Mouse (Mus musculus) midbrain, embryonic 14.5 days (tissue): ENCODE results near the gene Pard6a. TPM values are rescaled to one million over a fixed set of nuclear protein-coding genes. Genes with fewer than 3 reads are reported as not detected.
A peak's percentile ranks its signal among the peaks of the same experiment; 100 is the strongest.

ENCODE experiments used
- ATAC-seq: fragments of 200-750 bp; cut with Nextera tagmentation; 2 replicates; pipeline ENCODE4 v1.8.0; 2017; ENCODE audit warnings: moderate number of reproducible peaks, moderate library complexity; ENCODE audit not compliant: low FRiP score, low TSS enrichment
- DNase-seq: peaks from one replicate; pipeline ENCODE4 v3.0.0-alpha.2; 2015
- H3K27ac ChIP-seq: fragments of 300-500 bp; sonication (generic); replicated peaks from 2 replicates; pipeline ENCODE4 v1.5.1; 2014; ENCODE audit warnings: mild to moderate bottlenecking, low read depth, low read length, moderate library complexity
- H3K27me3 ChIP-seq: fragments of 300-500 bp; sonication (generic); 2 replicates; pipeline ENCODE4 v1.6.1; 2014; ENCODE audit warnings: low read length, control low read depth, mixed read lengths; ENCODE audit not compliant: control insufficient read depth, insufficient read depth
- H3K36me3 ChIP-seq: fragments of 300-500 bp; sonication (generic); 2 replicates; pipeline ENCODE4 v1.6.1; 2014; ENCODE audit warnings: low read length, control low read depth; ENCODE audit not compliant: control insufficient read depth, insufficient read depth
- H3K4me1 ChIP-seq: fragments of 300-500 bp; sonication (generic); 2 replicates; pipeline ENCODE4 v1.6.1; 2014; ENCODE audit warnings: mild to moderate bottlenecking, antibody characterized with exemption, low read length, control low read depth; ENCODE audit not compliant: control insufficient read depth, insufficient read depth
- H3K4me2 ChIP-seq: fragments of 300-500 bp; sonication (generic); 2 replicates; pipeline ENCODE4 v1.6.1; 2014; ENCODE audit warnings: mild to moderate bottlenecking, low read length, moderate library complexity
- H3K4me3 ChIP-seq: fragments of 300-500 bp; sonication (generic); replicated peaks from 2 replicates; pipeline ENCODE4 v1.5.1; 2014; ENCODE audit warnings: low read depth, low read length
- H3K9ac ChIP-seq: fragments of 300-500 bp; sonication (generic); replicated peaks from 2 replicates; pipeline ENCODE4 v1.6.1; 2014; ENCODE audit warnings: mild to moderate bottlenecking, low read length, moderate library complexity
- H3K9me3 ChIP-seq: fragments of 300-500 bp; sonication (generic); 2 replicates; pipeline ENCODE4 v1.6.1; 2016; ENCODE audit warnings: low read length, control low read depth, mixed read lengths; ENCODE audit not compliant: control insufficient read depth
- WGBS: fragments of 180-500 bp; shearing (Covaris S2); extraction: QIAGEN DNeasy Blood & Tissue Kit; methylation state at CpG from one replicate; pipeline ENCODE4 v1.1.7; 2014; 5-methylcytosine and 5-hydroxymethylcytosine counted together
- polyA plus RNA-seq: library from polyadenylated mRNA; unstranded; fragments of >200 nt; fragmentation: Nextera tagmentation; extraction: Ambion mirVana; gene quantifications from 2 replicates; pipeline ENCODE4 v1.2.1, GENCODE M21; 2014

Gene Pard6a
- polyA plus RNA-seq, 1 experiment from 2014 or later: 51.2 TPM

- H3K9ac ChIP-seq: no peak overlapping the region
- peaks cover 13% of the 10 kb centered on the region for H3K36me3 ChIP-seq
- DNase-seq (no peak), ATAC-seq (no peak)
- no peaks in the 10 kb centered on the region for H3K9me3 ChIP-seq
- no peaks in the 10 kb centered on the region for H3K27me3 ChIP-seq
- H3K4me3 ChIP-seq: no peak overlapping the region
- no peaks in the 10 kb centered on the region for H3K4me1 ChIP-seq
- no peak overlapping the region for H3K27ac ChIP-seq
- H3K4me2 ChIP-seq: no peak overlapping the region
- WGBS: 65% methylated on average over 14 of the region's 14 CpGs
Measured at GRCm38 (mm10) chr8:105688242-105688752, 12.7 kb upstream of the Pard6a start.

DNA sequence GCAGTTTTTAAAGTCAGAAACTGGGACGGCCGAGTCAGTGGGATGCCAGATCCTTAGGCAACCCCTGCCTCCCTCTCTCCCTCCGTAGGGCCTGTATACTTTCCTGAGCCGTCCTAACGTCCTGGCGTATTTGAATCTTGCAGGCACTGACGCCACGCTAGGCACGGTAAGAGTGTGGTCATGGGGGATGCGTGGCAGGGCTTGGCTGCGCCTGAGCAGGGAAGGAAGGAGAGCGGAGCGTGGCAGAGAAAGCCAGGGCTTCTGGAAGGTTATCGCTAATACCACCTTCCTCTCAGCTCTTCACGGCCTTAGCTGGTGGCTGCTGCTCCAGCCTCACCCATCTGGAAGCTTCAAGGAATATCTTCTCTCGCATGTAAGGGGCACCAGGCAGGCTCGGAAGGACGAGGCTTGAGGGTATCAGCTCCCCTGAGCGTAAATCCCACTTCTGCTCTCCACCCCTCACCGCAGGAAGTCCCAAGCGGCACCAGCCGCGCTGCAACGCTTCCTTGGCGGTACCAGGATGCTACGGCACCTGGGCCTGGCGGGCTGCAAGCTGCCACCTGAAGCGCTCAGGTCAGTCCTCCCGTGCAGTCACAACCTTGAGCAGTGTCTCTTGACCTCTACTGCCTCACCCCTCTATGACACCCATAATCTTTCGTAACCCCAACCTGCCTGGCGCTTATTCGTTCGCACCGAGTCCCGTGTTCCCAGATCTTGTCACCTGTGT, 11.5 kb upstream of the Pard6a start:
- no peak overlapping the region for H3K9ac ChIP-seq
- peaks cover 2% of the 10 kb centered on the region; the same call in 1 of the 2 replicates for H3K36me3 ChIP-seq
- H3K4me3 ChIP-seq: no peak overlapping the region
- H3K27me3 ChIP-seq: no peaks in the 10 kb centered on the region
- no peak overlapping the region for H3K27ac ChIP-seq
- H3K4me2 ChIP-seq: no peak overlapping the region
- no peaks in the 10 kb centered on the region for H3K4me1 ChIP-seq
- no peak for ATAC-seq
- 56% methylated on average over 35 of the region's 35 CpGs for WGBS
- H3K9me3 ChIP-seq: no peaks in the 10 kb centered on the region
- DNase-seq: no peak

GRCm38 (mm10) chr8:105689983-105690360, 11.0 kb upstream of the Pard6a start:
- H3K9ac ChIP-seq: no peak overlapping the region
- H3K36me3 ChIP-seq: no peaks in the 10 kb centered on the region
- no peaks in the 10 kb centered on the region for H3K27me3 ChIP-seq
- no peak overlapping the region for H3K27ac ChIP-seq
- ATAC-seq (no peak), DNase-seq (no peak)
- H3K9me3 ChIP-seq: no peaks in the 10 kb centered on the region
- H3K4me2 ChIP-seq: no peak overlapping the region
- no peak overlapping the region for H3K4me3 ChIP-seq
- 89% methylated on average over 9 of the region's 9 CpGs for WGBS
- H3K4me1 ChIP-seq: peaks cover 3% of the 10 kb centered on the region

DNA sequence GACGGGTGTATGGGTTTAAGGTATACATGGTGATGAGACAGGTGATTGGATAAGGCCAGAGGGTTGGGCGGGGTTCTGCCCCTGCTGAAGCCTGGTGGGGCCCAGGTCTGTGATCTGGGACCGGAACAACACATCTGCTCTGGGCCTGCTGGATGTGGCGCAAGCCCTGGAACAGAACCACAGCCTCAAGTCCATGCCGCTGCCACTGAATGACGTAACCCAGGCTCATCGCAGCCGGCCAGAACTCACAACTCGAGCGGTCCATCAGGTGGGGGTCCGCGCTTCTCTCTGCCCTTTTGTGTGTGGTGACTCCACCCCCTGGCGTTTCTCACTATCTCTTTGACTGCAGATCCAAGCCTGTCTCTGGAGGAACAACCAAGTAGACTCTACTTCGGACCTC, 10.0 kb upstream of the Pard6a start:
- peaks cover 5% of the 10 kb centered on the region; the same call in 1 of the 2 replicates for H3K36me3 ChIP-seq
- H3K27me3 ChIP-seq: no peaks in the 10 kb centered on the region
- H3K4me1 ChIP-seq: peaks cover 10% of the 10 kb centered on the region
- no peaks in the 10 kb centered on the region for H3K9me3 ChIP-seq
- no peak overlapping the region for H3K4me3 ChIP-seq
- 87% methylated on average over 14 of the region's 14 CpGs for WGBS
- H3K9ac ChIP-seq: no peak overlapping the region
- DNase-seq (no peak), ATAC-seq (no peak)
- H3K27ac ChIP-seq: no peak overlapping the region
- H3K4me2 ChIP-seq: no peak overlapping the region

DNA sequence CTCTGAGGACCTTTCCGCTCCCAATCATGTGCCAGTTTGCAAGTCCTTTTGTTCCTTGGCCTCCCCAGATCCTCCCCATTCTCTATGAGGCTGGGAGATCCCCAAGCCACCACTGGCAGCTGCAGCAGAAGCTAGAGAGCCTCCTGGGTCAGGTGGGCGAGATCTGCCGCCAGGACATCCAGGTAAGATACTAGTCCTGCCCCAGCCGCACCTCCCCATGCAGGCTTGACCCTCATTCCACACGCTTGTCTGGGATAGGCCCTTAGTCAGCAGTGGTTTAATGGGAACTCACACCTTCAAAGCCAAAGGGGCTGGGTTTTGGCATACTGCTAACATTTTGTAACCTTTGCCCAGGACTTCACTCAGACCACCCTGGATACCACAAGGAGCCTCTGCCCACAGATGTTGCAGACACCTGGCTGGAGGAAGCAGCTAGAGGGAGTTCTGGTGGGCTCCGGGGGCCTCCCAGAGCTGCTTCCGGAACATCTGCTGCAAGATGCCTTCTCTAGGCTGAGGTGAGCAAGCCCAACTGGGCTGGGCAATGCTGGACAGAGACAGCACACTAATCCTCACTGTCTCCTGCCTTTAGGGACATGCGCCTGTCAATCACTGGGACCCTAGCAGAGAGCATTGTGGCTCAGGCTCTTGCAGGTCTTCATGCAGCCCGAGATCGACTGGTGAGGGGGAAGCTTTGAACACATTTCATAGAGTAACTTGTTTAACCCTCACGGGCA, 8.3 kb upstream of the Pard6a start:
- Histone ChIP-seq H3K9me3 (no peaks in the 10 kb centered on the region), H3K27ac (no peak overlapping the region), H3K27me3 (no peaks in the 10 kb centered on the region), H3K4me3 (no peak overlapping the region), H3K4me1 (peaks cover 10% of the 10 kb centered on the region), H3K9ac (no peak overlapping the region), H3K4me2 (no peak overlapping the region), H3K36me3 (peaks cover 19% of the 10 kb centered on the region)
- WGBS: 96% methylated on average over 11 of the region's 11 CpGs
- ATAC-seq (no peak), DNase-seq (no peak)

DNA sequence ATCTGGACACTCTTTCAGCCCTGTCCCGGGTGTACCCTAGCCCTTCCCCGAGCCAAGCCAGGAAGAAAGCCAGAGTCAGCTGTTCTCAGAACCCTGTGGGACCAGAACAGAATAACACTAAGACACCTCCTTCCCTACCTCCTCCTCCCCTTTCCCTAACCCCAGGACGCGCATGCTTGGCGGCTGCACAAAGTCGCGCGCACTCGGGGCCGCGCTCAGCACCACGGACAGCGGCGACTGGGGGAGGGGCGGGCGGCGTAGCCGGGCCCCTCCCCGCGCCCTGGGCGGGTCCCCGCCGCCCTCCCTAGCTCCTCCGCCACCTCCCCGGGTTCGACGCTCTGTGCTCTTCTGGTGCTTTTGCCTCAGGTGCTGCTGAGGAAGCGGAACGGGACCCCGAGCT, 7.3 kb upstream of the Pard6a start:
- WGBS: 3% methylated on average over 30 of the region's 30 CpGs
- Histone ChIP-seq H3K27me3 (no peaks in the 10 kb centered on the region), H3K9ac (peak overlapping the region; percentile 73), H3K9me3 (no peaks in the 10 kb centered on the region), H3K4me3 (peak overlapping the region; percentile 68), H3K4me2 (peak overlapping the region; percentile 75), H3K4me1 (peaks cover 10% of the 10 kb centered on the region), H3K36me3 (peaks cover 29% of the 10 kb centered on the region), H3K27ac (peak overlapping the region; percentile 92)
- DNase-seq (peak; percentile 91), ATAC-seq (peak; percentile 78)

DNA sequence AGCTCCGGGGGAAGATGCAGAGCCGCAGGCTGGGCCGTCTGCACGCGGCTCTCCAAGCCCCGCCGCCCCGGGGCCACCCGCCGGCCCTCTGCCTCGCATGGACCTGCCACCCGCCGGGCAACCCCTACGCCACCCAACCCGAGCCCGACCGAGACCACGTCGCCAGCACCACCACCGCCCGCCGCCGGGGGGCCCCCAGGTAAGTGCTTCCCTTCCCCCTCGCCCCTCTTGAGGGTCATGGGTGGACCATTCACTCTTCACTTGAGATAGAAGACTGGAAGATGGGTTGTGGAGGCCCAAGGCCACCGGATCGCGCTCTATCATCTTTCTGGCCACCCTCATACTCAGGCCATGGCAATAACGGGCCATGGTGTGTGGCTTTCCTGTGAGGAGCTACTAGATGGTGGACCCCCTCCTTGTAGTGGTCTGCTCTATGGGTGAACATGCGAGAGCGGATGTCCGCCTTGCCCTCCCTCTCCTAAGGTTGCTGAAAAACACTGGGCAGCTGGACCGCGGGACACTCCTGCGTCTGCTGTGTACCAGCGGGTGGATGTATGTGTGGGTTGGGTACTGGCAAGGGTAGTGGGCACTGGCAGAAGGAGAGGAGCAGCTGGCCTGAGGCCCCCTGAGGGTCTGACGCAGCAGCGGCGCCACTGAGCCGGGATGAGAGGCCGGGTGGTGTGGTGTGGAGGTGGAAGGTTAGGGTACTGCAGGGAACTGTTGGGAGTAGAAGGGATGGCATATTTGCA, 6.7 kb upstream of the Pard6a start:
- Histone ChIP-seq H3K4me1 (peaks cover 10% of the 10 kb centered on the region), H3K27ac (peak overlapping the region; percentile 92), H3K9ac (peak overlapping the region; percentile 73), H3K36me3 (peaks cover 34% of the 10 kb centered on the region), H3K4me2 (peak overlapping the region; percentile 75), H3K27me3 (no peaks in the 10 kb centered on the region), H3K9me3 (no peaks in the 10 kb centered on the region), H3K4me3 (peak overlapping the region; percentile 68)
- WGBS: 4% methylated on average over 40 of the region's 40 CpGs
- ATAC-seq (peak; percentile 64), DNase-seq (peak; percentile 75)

DNA sequence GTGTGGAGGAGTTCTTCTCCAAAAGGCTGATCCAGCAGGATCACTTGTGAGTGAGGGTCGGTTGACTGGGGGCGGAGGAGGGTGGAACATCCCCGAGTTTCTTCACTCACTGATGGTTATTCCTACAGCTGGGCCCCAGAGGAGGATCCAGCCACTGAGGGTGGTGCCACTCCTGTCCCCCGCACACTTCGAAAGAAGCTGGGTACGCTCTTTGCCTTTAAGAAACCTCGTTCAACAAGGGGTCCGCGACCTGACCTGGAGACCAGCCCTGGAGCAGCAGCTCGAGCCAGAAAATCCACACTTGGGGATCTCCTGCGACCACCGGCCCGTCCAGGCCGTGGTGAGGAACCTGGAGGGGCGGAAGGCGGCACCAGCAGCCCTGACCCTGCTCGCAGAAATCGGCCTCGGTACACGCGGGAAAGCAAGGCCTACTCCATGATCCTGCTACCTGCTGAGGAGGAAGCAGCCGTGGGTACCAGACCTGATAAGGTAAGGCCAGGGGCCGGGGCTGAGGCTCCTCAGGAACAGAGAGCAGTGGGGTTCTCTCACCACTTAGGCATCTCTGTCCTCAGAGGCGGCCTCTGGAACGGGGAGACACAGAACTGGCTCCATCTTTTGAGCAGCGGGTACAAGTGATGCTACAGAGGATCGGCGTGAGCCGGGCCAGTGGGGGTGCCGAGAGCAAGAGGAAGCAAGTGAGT, 5.7 kb upstream of the Pard6a start:
- peak overlapping the region; percentile 92 for H3K27ac ChIP-seq

More for the DNA sequence above, 5.7 kb upstream of the Pard6a start:
- DNase-seq (no peak), ATAC-seq (no peak)
- Histone ChIP-seq H3K27me3 (no peaks in the 10 kb centered on the region), H3K9ac (peak overlapping the region; percentile 73), H3K9me3 (no peaks in the 10 kb centered on the region), H3K36me3 (peaks cover 38% of the 10 kb centered on the region), H3K4me1 (peaks cover 14% of the 10 kb centered on the region), H3K4me2 (peak overlapping the region; percentile 75), H3K4me3 (peak overlapping the region; percentile 68)
- 84% methylated on average over 30 of the region's 30 CpGs for WGBS
